ENCODE assay signal across 8 mouse cellular contexts in the genomic region with DNA sequence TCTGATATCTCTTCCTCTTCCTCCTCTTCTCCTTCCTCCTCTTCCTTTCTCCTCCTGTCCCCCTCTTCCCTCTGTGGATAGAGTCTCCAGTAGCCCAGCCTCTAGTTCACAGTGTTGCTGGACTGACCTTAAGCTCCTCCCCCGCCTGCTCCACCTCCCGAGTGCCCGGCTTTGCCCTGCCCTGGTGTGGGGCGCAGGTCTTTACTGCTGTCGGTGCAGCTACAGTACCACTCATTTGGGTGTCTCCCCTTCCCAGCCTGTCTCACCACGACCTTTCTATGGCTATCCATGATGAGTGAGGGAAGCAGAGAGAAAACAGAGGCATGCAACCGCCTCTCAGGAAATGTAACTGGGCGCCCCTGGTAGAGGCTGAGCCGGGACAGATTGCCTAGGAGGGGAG. TPM values are rescaled to one million over a fixed set of nuclear protein-coding genes. Genes with fewer than 3 reads are reported as not detected.
DNase-seq lines count a peak whose midpoint lies in the region; ATAC-seq and TF ChIP-seq lines count a peak whose summit lies in the region.

No protein-coding gene starts in this region.

- no peaks in the 10 kb centered on the region for H3K36me3 ChIP-seq in midbrain, embryonic 15.5 days (replicated peaks)

- H3K27me3 ChIP-seq in midbrain, embryonic 15.5 days (replicated peaks), result no peaks in the 10 kb centered on the region

- intact Hi-C loops in gastrocnemius, adult 2 months (cut with DNase I), result loop anchor here (5.0 kb wide), 2 partner anchors 57 to 117 kb away; no protein-coding TSS in a partner anchor
- intact Hi-C loops in heart, postnatal 25 days (cut with DNase I), result no loop called here

- H3K4me2 ChIP-seq in midbrain, embryonic 15.5 days, result peak overlapping the region; percentile 10; the same call in 1 of the 2 replicates

- no peaks in the 10 kb centered on the region for H3K9me3 ChIP-seq in midbrain, embryonic 15.5 days

- peak; percentile 79 for DNase-seq in gastrocnemius, adult 2 months
- no peak for DNase-seq in gastrocnemius, postnatal 10 days
- DNase-seq in embryo, embryonic 9.5 days (ENCODE audit: extremely low spot score), result peak; percentile 29
- DNase-seq in heart, postnatal 25 days (ENCODE audit: low spot score), result peak; percentile 63
- peak; percentile 62 to 74 for DNase-seq in kidney, postnatal 4 days
- no peak for DNase-seq in frontal cortex, postnatal 14 days (ENCODE audit: low spot score in 2 of 2)
- DNase-seq in cerebellum, adult 9-10 months, result no peak

- TF ChIP-seq CTCF in gastrocnemius, adult 2 months (IDR thresholded peaks at IDR 0.05), result no peak

- peaks cover 49% of the 10 kb centered on the region for H3K4me1 ChIP-seq in midbrain, embryonic 15.5 days

- no peak overlapping the region for H3K9ac ChIP-seq in midbrain, embryonic 15.5 days

- peak overlapping the region; percentile 92 for H3K27ac ChIP-seq in gastrocnemius, adult 2 months
- H3K27ac ChIP-seq in midbrain, embryonic 15.5 days, result peak overlapping the region; percentile 54

- peak overlapping the region; percentile 67 for H3K4me3 ChIP-seq in gastrocnemius, adult 2 months
- H3K4me3 ChIP-seq in midbrain, embryonic 15.5 days, result no peak overlapping the region

- ATAC-seq in midbrain, embryonic 15.5 days (replicated peaks), result no peak

- WGBS in midbrain, embryonic 15.5 days, result 24% methylated on average over 9 of the region's 9 CpGs

RNA-seq across cellular contexts. Expression of a gene that starts 5.5 kb away (rescaled TPM):
- total RNA-seq in gastrocnemius, adult 2 months (2021), result 1 to 10 TPM in 1 of 2 experiments, under 1 TPM in 1; 0.47 to 1.8 TPM
- total RNA-seq in gastrocnemius, postnatal 10 days (2021), result 1 to 10 TPM; 5.3 to 5.9 TPM
- total RNA-seq in heart, postnatal 25 days (2021), result 1 to 10 TPM; 1.2 TPM
- 0.51 and 0.63 TPM in 2 replicates for polyA plus RNA-seq in midbrain, embryonic 15.5 days (2015; fragmentation: Nextera tagmentation; extraction: Ambion mirVana)

Comparison
In these comparisons a context has a peak if more than half of its experiments do, and no peak if none do; other contexts are left out.
1. DNase-seq: peak in gastrocnemius, adult 2 months (single experiment), embryo, embryonic 9.5 days (single experiment), heart, postnatal 25 days (single experiment) and kidney, postnatal 4 days (2 of 2); none in gastrocnemius, postnatal 10 days (single experiment), frontal cortex, postnatal 14 days (0 of 2) and cerebellum, adult 9-10 months (single experiment).